Mouse (Mus musculus): ENCODE results near the gene Msx3.

Gene Msx3

GRCm38 (mm10) chr7:140048361-140049114 lies at the start of gene Msx3:
TSS of gene Msx3 (minus strand) at chr7:140049089.
- DNase-seq: no peak

GRCm38 (mm10) chr7:140098466-140098865 lies 49.6 kb upstream of the Msx3 start:
- no peak for DNase-seq

- DNase-seq: no peak
These were observed 47.2 kb upstream of the Msx3 start for GRCm38 (mm10) chr7:140096055-140096454.

- no peak for DNase-seq
These were observed 46.7 kb upstream of the Msx3 start for GRCm38 (mm10) chr7:140095556-140095955.

GRCm38 (mm10) chr7:140094954-140095353 lies 46.1 kb upstream of the Msx3 start:
- no peak for DNase-seq

GRCm38 (mm10) chr7:140092924-140093528 lies 44.1 kb upstream of the Msx3 start, which contains the start of gene Prap1:
TSS of gene Prap1 (plus strand) at chr7:140093395.
- no peak for DNase-seq

- no peak for DNase-seq
These were observed 41.7 kb upstream of the Msx3 start for GRCm38 (mm10) chr7:140090601-140091000.

GRCm38 (mm10) chr7:140082242-140082678 lies 33.4 kb upstream of the Msx3 start, which contains the start of gene Caly:
TSS of gene Caly (minus strand) at chr7:140082548.
- peak; percentile 18 to 34 for DNase-seq

GRCm38 (mm10) chr7:140081408-140082241 lies 32.7 kb upstream of the Msx3 start:
- DNase-seq: no peak

GRCm38 (mm10) chr7:140080503-140081156 lies 31.7 kb upstream of the Msx3 start:
- DNase-seq: peak; percentile 66 to 71

GRCm38 (mm10) chr7:140078711-140079110 lies 29.8 kb upstream of the Msx3 start:
- DNase-seq: peak; percentile 66 to 73

- DNase-seq: no peak
These were observed 28.8 kb upstream of the Msx3 start for GRCm38 (mm10) chr7:140077698-140078097.

GRCm38 (mm10) chr7:140070042-140070711 lies 21.3 kb upstream of the Msx3 start:
- peak in 1 of 2 experiments; percentile 33 for DNase-seq

- DNase-seq: no peak
These were observed 18.5 kb upstream of the Msx3 start for GRCm38 (mm10) chr7:140067397-140067796.

GRCm38 (mm10) chr7:140063092-140063491 lies 14.2 kb upstream of the Msx3 start:
- peak; percentile 41 to 66 for DNase-seq

- DNase-seq: peak; percentile 28 to 32
These were observed 13.4 kb upstream of the Msx3 start for GRCm38 (mm10) chr7:140062307-140062706.

- no peak for DNase-seq
These were observed 12.9 kb upstream of the Msx3 start for GRCm38 (mm10) chr7:140061832-140062130.

GRCm38 (mm10) chr7:140060936-140061831 lies 12.3 kb upstream of the Msx3 start:
- peak; percentile 35 to 46 for DNase-seq

- DNase-seq: no peak
These were observed 10.7 kb upstream of the Msx3 start for GRCm38 (mm10) chr7:140059601-140060000.

GRCm38 (mm10) chr7:140058528-140058927 lies 9.6 kb upstream of the Msx3 start:
- no peak for DNase-seq

Measured in lung, postnatal 4 days (tissue).